Mouse (Mus musculus) hindbrain, embryonic 11.5 days (tissue): Measurements from ENCODE around the gene Pip4p1. TPM values are rescaled to one million over a fixed set of nuclear protein-coding genes. Genes with fewer than 3 reads are reported as not detected.

Experiments used
- ATAC-seq: fragments of 200-750 bp; cut with Nextera tagmentation; 2 replicates; pipeline ENCODE4 v1.8.0; 2017; ENCODE audit warnings: mild to moderate bottlenecking, moderate TSS enrichment, moderate library complexity; ENCODE audit not compliant: low FRiP score
- DNase-seq: peaks from one replicate; pipeline ENCODE4 v3.0.0-alpha.2; 2015; ENCODE audit warnings: low spot score
- H3K27ac ChIP-seq: fragments of 300-500 bp; sonication (generic); 2 replicates; pipeline ENCODE4 v1.5.1; 2014; ENCODE audit warnings: mild to moderate bottlenecking, low read depth, low read length
- H3K27me3 ChIP-seq: fragments of 300-500 bp; sonication (generic); 2 replicates; pipeline ENCODE4 v1.6.1; 2014; ENCODE audit warnings: mild to moderate bottlenecking, low read length, moderate library complexity, mixed read lengths; ENCODE audit not compliant: control insufficient read depth, insufficient read depth
- H3K36me3 ChIP-seq: fragments of 300-500 bp; sonication (generic); 2 replicates; pipeline ENCODE4 v1.6.1; 2014; ENCODE audit warnings: mild to moderate bottlenecking, low read length, moderate library complexity, mixed read lengths; ENCODE audit not compliant: control insufficient read depth, insufficient read depth
- H3K4me1 ChIP-seq: fragments of 300-500 bp; sonication (generic); replicated peaks from 2 replicates; pipeline ENCODE4 v1.6.1; 2014; ENCODE audit warnings: low read length, mixed read lengths; ENCODE audit not compliant: control insufficient read depth, insufficient read depth
- H3K4me2 ChIP-seq: fragments of 300-500 bp; sonication (generic); replicated peaks from 2 replicates; pipeline ENCODE4 v1.6.1; 2014; ENCODE audit warnings: mild to moderate bottlenecking, low read depth, low read length
- H3K4me3 ChIP-seq: fragments of 300-500 bp; sonication (generic); 2 replicates; pipeline ENCODE4 v1.5.1; 2014; ENCODE audit warnings: low read depth, low read length
- H3K9ac ChIP-seq: fragments of 300-500 bp; sonication (generic); 2 replicates; pipeline ENCODE4 v1.6.1; 2014; ENCODE audit warnings: low read depth, low read length
- H3K9me3 ChIP-seq: fragments of 300-500 bp; sonication (generic); 2 replicates; pipeline ENCODE4 v1.6.1; 2016; ENCODE audit warnings: low read length; ENCODE audit not compliant: control insufficient read depth
- WGBS: fragments of 180-500 bp; shearing (Covaris S2); extraction: QIAGEN DNeasy Blood & Tissue Kit; methylation state at CpG from one replicate; pipeline ENCODE4 v1.1.7; 2014; 5-methylcytosine and 5-hydroxymethylcytosine counted together
- polyA plus RNA-seq: library from polyadenylated mRNA; unstranded; fragments of >200 nt; fragmentation: Nextera tagmentation; extraction: Ambion mirVana; gene quantifications from 2 replicates; pipeline ENCODE4 v1.2.1, GENCODE M21; 2014

The Pip4p1 gene
- polyA plus RNA-seq, 1 experiment from 2014 or later: 53.8 TPM

DNA sequence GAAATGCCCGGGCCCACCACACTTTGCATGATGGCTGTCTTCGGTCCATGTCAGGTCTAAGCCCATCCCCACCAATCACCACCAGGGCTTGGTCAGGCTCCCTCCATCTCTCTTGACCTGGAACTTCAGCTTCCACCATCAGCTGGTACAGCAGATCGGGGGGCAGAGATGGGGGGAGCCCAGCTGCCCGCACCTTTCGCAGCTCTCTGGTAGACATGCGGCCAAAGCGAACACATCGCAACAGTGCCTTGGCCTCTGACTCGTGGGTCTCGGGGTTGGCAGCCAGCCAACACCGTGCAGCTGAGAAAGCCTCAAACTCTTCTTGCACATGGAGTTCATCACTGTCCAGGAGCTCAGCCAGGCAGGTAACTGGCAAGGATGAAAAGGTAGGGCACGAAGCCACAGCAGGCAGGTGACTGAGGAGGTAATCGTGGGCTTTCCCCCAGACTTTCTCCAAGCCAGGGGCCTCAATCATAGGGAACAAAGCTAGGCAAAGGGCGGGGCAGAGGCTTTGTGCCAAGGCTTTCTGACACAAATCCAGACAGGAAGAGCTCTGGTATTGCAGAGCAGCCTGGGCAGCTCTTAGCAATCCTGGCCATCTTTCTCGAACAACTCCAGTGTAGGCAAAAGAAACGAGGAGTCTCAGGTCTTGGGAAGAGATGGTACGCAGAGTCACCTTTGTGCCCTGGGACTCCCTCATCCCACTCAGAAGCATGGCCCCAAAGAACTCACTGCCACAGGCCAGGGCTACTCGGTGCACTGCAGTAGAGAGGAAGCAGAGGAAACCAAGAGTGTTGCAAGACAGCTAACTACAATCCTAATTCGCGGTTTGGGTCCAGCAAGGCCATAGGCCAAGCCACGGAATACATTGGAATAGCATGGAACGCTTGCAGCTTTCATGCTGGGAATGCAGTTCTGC is 37.9 kb downstream of the Pip4p1 start:
- no peaks in the 10 kb centered on the region; the same call in 1 of the 2 replicates for H3K27me3 ChIP-seq
- no peak overlapping the region for H3K9ac ChIP-seq
- H3K4me2 ChIP-seq: no peak overlapping the region
- H3K36me3 ChIP-seq: no peaks in the 10 kb centered on the region
- no peaks in the 10 kb centered on the region for H3K9me3 ChIP-seq
- no peaks in the 10 kb centered on the region for H3K4me1 ChIP-seq
- ATAC-seq (no peak), DNase-seq (no peak)
- WGBS: 91% methylated on average over 22 of the region's 22 CpGs
- no peak overlapping the region for H3K4me3 ChIP-seq
- no peak overlapping the region for H3K27ac ChIP-seq

- H3K27ac ChIP-seq: no peak overlapping the region
- H3K9me3 ChIP-seq: no peaks in the 10 kb centered on the region
- DNase-seq (no peak), ATAC-seq (no peak)
- no peaks in the 10 kb centered on the region for H3K4me1 ChIP-seq
- H3K4me3 ChIP-seq: no peak overlapping the region
- H3K4me2 ChIP-seq: no peak overlapping the region
- no peaks in the 10 kb centered on the region; the same call in 1 of the 2 replicates for H3K27me3 ChIP-seq
- H3K36me3 ChIP-seq: no peaks in the 10 kb centered on the region
- 89% methylated on average over 7 of the region's 7 CpGs for WGBS
- no peak overlapping the region for H3K9ac ChIP-seq
These were observed 38.6 kb downstream of the Pip4p1 start for GRCm38 (mm10) chr14:50892091-50892490.

DNA sequence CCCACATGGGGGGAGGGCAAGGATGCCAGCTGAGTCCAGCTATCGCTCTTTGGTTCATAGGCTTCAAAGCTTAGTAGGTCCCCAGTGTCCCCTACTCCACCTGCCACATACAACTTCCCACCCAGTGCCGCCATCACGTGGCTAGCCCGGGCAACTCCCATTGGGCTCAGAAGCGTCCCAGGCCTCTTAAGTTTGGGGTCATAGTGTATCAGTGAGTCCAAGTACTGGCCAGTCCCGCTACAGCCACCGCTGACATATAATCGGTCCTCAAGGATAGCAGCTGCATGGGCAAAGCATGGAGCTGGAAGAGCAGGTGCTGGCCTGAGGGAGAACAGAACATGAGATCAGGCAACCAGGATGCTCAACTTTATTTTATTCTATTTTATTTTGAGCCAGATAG is 39.0 kb downstream of the Pip4p1 start:
- no peaks in the 10 kb centered on the region for H3K4me1 ChIP-seq
- H3K27ac ChIP-seq: no peak overlapping the region
- no peak overlapping the region for H3K4me2 ChIP-seq
- no peaks in the 10 kb centered on the region; the same call in 1 of the 2 replicates for H3K27me3 ChIP-seq
- H3K9ac ChIP-seq: no peak overlapping the region
- DNase-seq (no peak), ATAC-seq (no peak)
- H3K9me3 ChIP-seq: no peaks in the 10 kb centered on the region
- H3K4me3 ChIP-seq: no peak overlapping the region
- WGBS: 95% methylated on average over 8 of the region's 8 CpGs
- H3K36me3 ChIP-seq: no peaks in the 10 kb centered on the region

- Histone ChIP-seq H3K27me3 (no peaks in the 10 kb centered on the region), H3K4me2 (no peak overlapping the region), H3K36me3 (no peaks in the 10 kb centered on the region), H3K9ac (no peak overlapping the region), H3K27ac (no peak overlapping the region), H3K9me3 (no peaks in the 10 kb centered on the region), H3K4me1 (no peaks in the 10 kb centered on the region), H3K4me3 (no peak overlapping the region)
- DNase-seq (no peak), ATAC-seq (no peak)
- 92% methylated on average over 6 of the region's 6 CpGs for WGBS
These were observed 54.3 kb downstream of the Pip4p1 start for GRCm38 (mm10) chr14:50876236-50876950.

Other genes with a start within 250 kb of the Pip4p1 start
- gene Olfr747, start 237.7 kb downstream of the Pip4p1 start, polyA plus RNA-seq: not detected in 2 replicates
- gene Olfr748, start 223.5 kb downstream of the Pip4p1 start, polyA plus RNA-seq: not detected in 2 replicates
- not detected in 2 replicates for gene Olfr749, start 185.8 kb downstream of the Pip4p1 start, polyA plus RNA-seq
- gene Ttc5, start 145.3 kb downstream of the Pip4p1 start, polyA plus RNA-seq: 105 and 106 TPM in 2 replicates
- gene Ccnb1ip1, start 123.1 kb downstream of the Pip4p1 start, polyA plus RNA-seq: not detected in 2 replicates
- 63.6 and 66.0 TPM in 2 replicates for gene Parp2, start 123.0 kb downstream of the Pip4p1 start, polyA plus RNA-seq
- 5.8 and 6.1 TPM in 2 replicates for gene Tep1, start 60.3 kb downstream of the Pip4p1 start, polyA plus RNA-seq
- 0.11 TPM in 1 of 2 replicates, not detected in the other for gene Klhl33, start 33.3 kb downstream of the Pip4p1 start, polyA plus RNA-seq
- gene Osgep, start 6.0 kb downstream of the Pip4p1 start, polyA plus RNA-seq: 146 and 160 TPM in 2 replicates
- 344 and 364 TPM in 2 replicates for gene Apex1, start 5.9 kb downstream of the Pip4p1 start, polyA plus RNA-seq
- 62.1 and 63.9 TPM in 2 replicates for gene Pnp, start 226 bp upstream of the Pip4p1 start, polyA plus RNA-seq
- gene Gm49342, start 13.7 kb upstream of the Pip4p1 start, polyA plus RNA-seq: not detected in 2 replicates
- gene Pnp2, start 25.1 kb upstream of the Pip4p1 start, polyA plus RNA-seq: 0.36 and 0.52 TPM in 2 replicates
- not detected in 2 replicates for gene Rnase10, start 76.9 kb upstream of the Pip4p1 start, polyA plus RNA-seq
- not detected in 2 replicates for gene Rnase9, start 111.0 kb upstream of the Pip4p1 start, polyA plus RNA-seq
- gene Rnase11, start 119.3 kb upstream of the Pip4p1 start, polyA plus RNA-seq: not detected in 2 replicates
- not detected in 2 replicates for gene Rnase12, start 126.8 kb upstream of the Pip4p1 start, polyA plus RNA-seq
- not detected in 2 replicates for gene Olfr750, start 143.6 kb upstream of the Pip4p1 start, polyA plus RNA-seq
- 17.3 and 19.2 TPM in 2 replicates for gene Rnase4, start 160.2 kb upstream of the Pip4p1 start, polyA plus RNA-seq
- 2.8 and 3.0 TPM in 2 replicates for gene Ang, start 160.3 kb upstream of the Pip4p1 start, polyA plus RNA-seq
- gene Eddm3b, start 183.6 kb upstream of the Pip4p1 start, polyA plus RNA-seq: 0.15 and 0.24 TPM in 2 replicates
- gene Rnase6, start 193.1 kb upstream of the Pip4p1 start, polyA plus RNA-seq: 0.24 TPM in 1 of 2 replicates, not detected in the other
- gene Rnase1, start 215.9 kb upstream of the Pip4p1 start, polyA plus RNA-seq: 0.20 TPM in 1 of 2 replicates, not detected in the other
- gene Rnase2b, start 231.4 kb upstream of the Pip4p1 start, polyA plus RNA-seq: not detected in 2 replicates